Mouse (Mus musculus) megakaryocyte, embryonic 14.5 days (primary cell): Measurements from ENCODE around the gene Gm49369. TPM values are rescaled to one million over a fixed set of nuclear protein-coding genes. Genes with fewer than 3 reads are reported as not detected.

ENCODE experiments used
- H3K27me3 ChIP-seq: replicated peaks from 2 replicates; pipeline ENCODE3; 2012; ENCODE audit warnings: inconsistent platforms
- H3K36me3 ChIP-seq: replicated peaks from 2 replicates; pipeline ENCODE3; 2012; ENCODE audit warnings: low read length, inconsistent platforms, mixed read lengths
- H3K4me1 ChIP-seq: 2 replicates; pipeline ENCODE4 v1.6.1; 2012; ENCODE audit warnings: inconsistent platforms
- H3K4me3 ChIP-seq: replicated peaks from 2 replicates; pipeline ENCODE3; 2012; ENCODE audit warnings: moderate library complexity, mild to moderate bottlenecking, inconsistent platforms
- H3K9me3 ChIP-seq: 2 replicates; pipeline ENCODE4 v1.6.1; 2012; ENCODE audit warnings: inconsistent platforms
- FLI1 ChIP-seq: IDR thresholded peaks from 2 replicates; pipeline ENCODE4 v1.6.1; 2012; ENCODE audit warnings: low read length, inconsistent platforms, mixed read lengths
- GATA1 ChIP-seq: IDR thresholded peaks from 3 replicates; pipeline ENCODE4 v1.6.1; 2012; ENCODE audit warnings: mixed read lengths, low read length, inconsistent platforms, borderline replicate concordance
- polyA plus RNA-seq: library from polyadenylated mRNA; stranded (reverse); fragments of >175 nt; gene quantifications from 2 replicates; pipeline ENCODE4 v1.2.3, GENCODE M21; 2012; ENCODE audit warnings: low replicate concordance; ENCODE audit not compliant: insufficient read depth

The Gm49369 gene
- polyA plus RNA-seq, 1 experiment, result 303 TPM

- no peaks in the 10 kb centered on the region for H3K9me3 ChIP-seq
- peaks cover 6% of the 10 kb centered on the region for H3K27me3 ChIP-seq
- H3K4me1 ChIP-seq, result peaks cover 74% of the 10 kb centered on the region
- peak overlapping the region; percentile 3 for H3K4me3 ChIP-seq
- H3K36me3 ChIP-seq, result no peaks in the 10 kb centered on the region
- TF ChIP-seq GATA1, result no peak
- no peak for TF ChIP-seq FLI1
These were observed 21.7 kb downstream of the Gm49369 start for GRCm38 (mm10) chr7:142360743-142361142.

GRCm38 (mm10) chr7:142359129-142359528 is 23.3 kb downstream of the Gm49369 start:
- TF ChIP-seq GATA1 (no peak), FLI1 (no peak)

GRCm38 (mm10) chr7:142357566-142357965 is 24.9 kb downstream of the Gm49369 start:
- peaks cover 86% of the 10 kb centered on the region for H3K4me1 ChIP-seq
- H3K27me3 ChIP-seq, result peaks cover 4% of the 10 kb centered on the region
- no peaks in the 10 kb centered on the region for H3K9me3 ChIP-seq
- TF ChIP-seq GATA1 (no peak), FLI1 (no peak)
- H3K4me3 ChIP-seq, result no peak overlapping the region
- H3K36me3 ChIP-seq, result no peaks in the 10 kb centered on the region

More at GRCm38 (mm10) chr7:142359129-142359528, 23.3 kb downstream of the Gm49369 start:
- peaks cover 4% of the 10 kb centered on the region for H3K27me3 ChIP-seq
- no peak overlapping the region for H3K4me3 ChIP-seq
- no peaks in the 10 kb centered on the region for H3K36me3 ChIP-seq
- no peaks in the 10 kb centered on the region for H3K9me3 ChIP-seq
- peaks cover 87% of the 10 kb centered on the region for H3K4me1 ChIP-seq

- Histone ChIP-seq H3K4me3 (peak overlapping the region; percentile 50), H3K9me3 (no peaks in the 10 kb centered on the region), H3K4me1 (peaks cover 74% of the 10 kb centered on the region), H3K27me3 (peaks cover 4% of the 10 kb centered on the region), H3K36me3 (no peaks in the 10 kb centered on the region)
- TF ChIP-seq FLI1, result no peak
- TF ChIP-seq GATA1, result no peak
These were observed 27.7 kb downstream of the Gm49369 start for GRCm38 (mm10) chr7:142354661-142355233.

- peak overlapping the region; percentile 42 for H3K4me3 ChIP-seq
- TF ChIP-seq FLI1 (no peak), GATA1 (no peak)
- peaks cover 4% of the 10 kb centered on the region for H3K27me3 ChIP-seq
- peaks cover 71% of the 10 kb centered on the region for H3K4me1 ChIP-seq
- H3K9me3 ChIP-seq, result no peaks in the 10 kb centered on the region
- no peaks in the 10 kb centered on the region for H3K36me3 ChIP-seq
These were observed 28.6 kb downstream of the Gm49369 start for GRCm38 (mm10) chr7:142353854-142354253.

GRCm38 (mm10) chr7:142351569-142351968 is 30.9 kb downstream of the Gm49369 start:
- TF ChIP-seq FLI1 (no peak), GATA1 (no peak)
- Histone ChIP-seq H3K4me3 (no peak overlapping the region), H3K27me3 (peaks cover 4% of the 10 kb centered on the region), H3K4me1 (peaks cover 60% of the 10 kb centered on the region), H3K9me3 (no peaks in the 10 kb centered on the region), H3K36me3 (no peaks in the 10 kb centered on the region)

GRCm38 (mm10) chr7:142349308-142349961 is 33.0 kb downstream of the Gm49369 start:
- Histone ChIP-seq H3K4me3 (no peak overlapping the region), H3K4me1 (peaks cover 58% of the 10 kb centered on the region), H3K9me3 (no peaks in the 10 kb centered on the region), H3K36me3 (no peaks in the 10 kb centered on the region), H3K27me3 (no peaks in the 10 kb centered on the region)
- TF ChIP-seq GATA1, result no peak
- TF ChIP-seq FLI1, result no peak

GRCm38 (mm10) chr7:142347542-142347941 is 34.9 kb downstream of the Gm49369 start:
- Histone ChIP-seq H3K36me3 (no peaks in the 10 kb centered on the region), H3K9me3 (no peaks in the 10 kb centered on the region), H3K4me1 (peaks cover 52% of the 10 kb centered on the region), H3K4me3 (no peak overlapping the region), H3K27me3 (no peaks in the 10 kb centered on the region)
- TF ChIP-seq FLI1, result no peak
- TF ChIP-seq GATA1, result no peak

- TF ChIP-seq FLI1, result no peak
- no peak for TF ChIP-seq GATA1
These were observed 40.2 kb downstream of the Gm49369 start for GRCm38 (mm10) chr7:142342247-142342640.

GRCm38 (mm10) chr7:142341564-142342246 is 40.8 kb downstream of the Gm49369 start:
- H3K27me3 ChIP-seq, result no peaks in the 10 kb centered on the region
- H3K9me3 ChIP-seq, result no peaks in the 10 kb centered on the region
- TF ChIP-seq FLI1 (no peak), GATA1 (no peak)
- peak overlapping the region; percentile 53 for H3K4me3 ChIP-seq
- no peaks in the 10 kb centered on the region for H3K36me3 ChIP-seq
- H3K4me1 ChIP-seq, result peaks cover 57% of the 10 kb centered on the region

More at GRCm38 (mm10) chr7:142342247-142342640, 40.2 kb downstream of the Gm49369 start:
- Histone ChIP-seq H3K4me3 (peak overlapping the region; percentile 31), H3K9me3 (no peaks in the 10 kb centered on the region), H3K27me3 (no peaks in the 10 kb centered on the region), H3K36me3 (no peaks in the 10 kb centered on the region), H3K4me1 (peaks cover 58% of the 10 kb centered on the region)
